8 mouse cellular contexts compared by ENCODE assay signal in genomic region chr3:103916205-103916838, GRCm38 (mm10). TPM values are rescaled to one million over a fixed set of nuclear protein-coding genes. Genes with fewer than 3 reads are reported as not detected.
DNase-seq lines count a peak whose midpoint lies in the region; ATAC-seq and TF ChIP-seq lines count a peak whose summit lies in the region.

No protein-coding gene starts in this region.

- H3K9me3 ChIP-seq in heart, embryonic 11.5 days (replicated peaks; ENCODE audit: control insufficient read depth, low read length), result no peaks in the 10 kb centered on the region
- no peaks in the 10 kb centered on the region for H3K9me3 ChIP-seq in liver, embryonic 14.5 days (ENCODE audit: control insufficient read depth, low read length)

- H3K4me2 ChIP-seq in heart, embryonic 11.5 days, result peak overlapping the region; percentile 66
- H3K4me2 ChIP-seq in liver, embryonic 14.5 days (ENCODE audit: low read depth), result peak overlapping the region; percentile 93

- ATAC-seq in heart, embryonic 11.5 days (replicated peaks; ENCODE audit: insufficient number of reproducible peaks, low FRiP score, low TSS enrichment), result no peak
- ATAC-seq in liver, embryonic 14.5 days (ENCODE audit: insufficient read depth), result no peak

- no peak for DNase-seq in gastrocnemius, adult 2 months
- no peak for DNase-seq in gastrocnemius, adult 8-10 months (ENCODE audit: low spot score in 2 of 2)
- peak; percentile 95 for DNase-seq in MEL-GATA-1-ER (ENCODE audit: extremely low read depth, low read depth)
- no peak for DNase-seq in liver, embryonic 14.5 days (ENCODE audit: low read depth in 3 of 3, low spot score in 3 of 3)
- DNase-seq in skeletal muscle tissue, adult 2 months (ENCODE audit: low read depth, low spot score), result peak; percentile 11
- DNase-seq in cerebellum, adult 18-20 months, result no peak
- DNase-seq in cerebellum, postnatal 14 days, result no peak

- peak overlapping the region; percentile 43; the same call in 1 of the 2 replicates for H3K9ac ChIP-seq in heart, embryonic 11.5 days (ENCODE audit: low read depth, low read length)
- peak overlapping the region; percentile 41 for H3K9ac ChIP-seq in liver, embryonic 14.5 days (replicated peaks)

- 36% methylated on average over 5 of the region's 5 CpGs for WGBS in heart, embryonic 11.5 days (ENCODE audit: insufficient replicate concordance)
- 7% methylated on average over 5 of the region's 5 CpGs for WGBS in liver, embryonic 14.5 days (ENCODE audit: insufficient replicate concordance)

- H3K36me3 ChIP-seq in heart, embryonic 11.5 days (ENCODE audit: control insufficient read depth, insufficient read depth, low read length), result no peaks in the 10 kb centered on the region
- H3K36me3 ChIP-seq in liver, embryonic 14.5 days (replicated peaks; ENCODE audit: control insufficient read depth, insufficient read depth, low read depth), result no peaks in the 10 kb centered on the region

- no peaks in the 10 kb centered on the region for H3K27me3 ChIP-seq in heart, embryonic 11.5 days (ENCODE audit: control insufficient read depth, insufficient read depth, low read length)
- H3K27me3 ChIP-seq in liver, embryonic 14.5 days (ENCODE audit: control insufficient read depth, insufficient read depth, low read length), result no peaks in the 10 kb centered on the region

- H3K27ac ChIP-seq in gastrocnemius, adult 2 months, result peak overlapping the region; percentile 28; the same call in 1 of the 2 replicates
- no peak overlapping the region for H3K27ac ChIP-seq in heart, embryonic 11.5 days (ENCODE audit: low read depth, low read length)
- no peak overlapping the region; the same call in 1 of the 2 replicates for H3K27ac ChIP-seq in liver, embryonic 14.5 days

- H3K4me3 ChIP-seq in gastrocnemius, adult 2 months, result peak overlapping the region; percentile 95
- peak overlapping the region; percentile 18 for H3K4me3 ChIP-seq in heart, embryonic 11.5 days (ENCODE audit: low read depth, low read length)
- peak overlapping the region; percentile 46 to 67 for H3K4me3 ChIP-seq in liver, embryonic 14.5 days (ENCODE audit: insufficient read depth in 1 of 2, low read depth in 2 of 2, low read length in 2 of 2)

- no peak for TF ChIP-seq EP300 in liver, embryonic 14.5 days (IDR thresholded peaks at IDR 0.05; ENCODE audit: low read depth)

- TF ChIP-seq CTCF in gastrocnemius, adult 2 months (IDR thresholded peaks at IDR 0.05), result no peak
- TF ChIP-seq CTCF in liver, embryonic 14.5 days (IDR thresholded peaks at IDR 0.05; ENCODE audit: low read depth), result no peak

- H3K4me1 ChIP-seq in heart, embryonic 11.5 days (ENCODE audit: control insufficient read depth, insufficient read depth, low read length), result peaks cover 9% of the 10 kb centered on the region
- H3K4me1 ChIP-seq in liver, embryonic 14.5 days (replicated peaks; ENCODE audit: control insufficient read depth in 2 of 2, insufficient read depth in 2 of 2, low read length in 1 of 2), result peaks cover 11 to 17% of the 10 kb centered on the region in 2 experiments

- intact Hi-C loops in gastrocnemius, adult 2 months (cut with DNase I), result loop anchor here (5.0 to 10.0 kb wide), 2 partner anchors 51 to 528 kb away; partner anchors contain the start of gene Phtf1

RNA-seq across cellular contexts. Expression of gene Rsbn1, which starts 2.4 kb away (rescaled TPM):
- 1 to 10 TPM; 7.4 to 8.1 TPM for total RNA-seq in gastrocnemius, adult 2 months (2021)
- 1 to 10 TPM; 5.6 to 7.3 (median 6.5) TPM for total RNA-seq in gastrocnemius, adult 8-10 months (2022)
- 7.6 and 7.9 TPM in 2 replicates for polyA plus RNA-seq in heart, embryonic 11.5 days (2014; fragmentation: Nextera tagmentation; extraction: Ambion mirVana)
- 2.6 and 3.3 TPM in 2 replicates for polyA plus RNA-seq in liver, embryonic 14.5 days (2012; rRNA removed)
- polyA plus RNA-seq in liver, embryonic 14.5 days (2014; fragmentation: Nextera tagmentation; extraction: Ambion mirVana), result 3.6 and 3.8 TPM in 2 replicates

RNA-seq across cellular contexts. Expression of gene Phtf1, which starts 51.6 kb away (rescaled TPM):
- total RNA-seq in gastrocnemius, adult 2 months (2021), result 1 to 10 TPM; 3.5 to 4.2 TPM
- 1 to 10 TPM; 3.2 to 3.7 (median 3.4) TPM for total RNA-seq in gastrocnemius, adult 8-10 months (2022)
- 18.7 and 18.9 TPM in 2 replicates for polyA plus RNA-seq in heart, embryonic 11.5 days (2014; fragmentation: Nextera tagmentation; extraction: Ambion mirVana)
- polyA plus RNA-seq in liver, embryonic 14.5 days (2012; rRNA removed), result 1.9 and 3.0 TPM in 2 replicates
- polyA plus RNA-seq in liver, embryonic 14.5 days (2014; fragmentation: Nextera tagmentation; extraction: Ambion mirVana), result 5.9 TPM in 2 replicates

RNA-seq across cellular contexts. Expression of gene Ptpn22, which starts 56.7 kb away (rescaled TPM):
- under 1 TPM; 0.18 to 0.42 TPM for total RNA-seq in gastrocnemius, adult 2 months (2021)
- total RNA-seq in gastrocnemius, adult 8-10 months (2022), result under 1 TPM in 3 of 4 experiments, not detected in 1; 0.27 to 0.83 (median 0.39) TPM
- 0.90 and 1.8 TPM in 2 replicates for polyA plus RNA-seq in heart, embryonic 11.5 days (2014; fragmentation: Nextera tagmentation; extraction: Ambion mirVana)
- polyA plus RNA-seq in liver, embryonic 14.5 days (2012; rRNA removed), result 0.77 and 1.5 TPM in 2 replicates
- 1.3 and 1.4 TPM in 2 replicates for polyA plus RNA-seq in liver, embryonic 14.5 days (2014; fragmentation: Nextera tagmentation; extraction: Ambion mirVana)

Comparison
In these comparisons a context has a peak if more than half of its experiments do, and no peak if none do; other contexts are left out.
1. DNase-seq: peak in MEL-GATA-1-ER (single experiment) and skeletal muscle tissue, adult 2 months (single experiment); none in gastrocnemius, adult 2 months (single experiment), gastrocnemius, adult 8-10 months (0 of 2), liver, embryonic 14.5 days (0 of 3), cerebellum, adult 18-20 months (0 of 2) and cerebellum, postnatal 14 days (0 of 2).
2. H3K4me3 ChIP-seq: peak in every context shown above with its lines; median percentile 95 in gastrocnemius, adult 2 months; 56 in liver, embryonic 14.5 days; 18 in heart, embryonic 11.5 days.